Mouse (Mus musculus): ENCODE measurements around the gene Xrn1. TPM values are rescaled to one million over a fixed set of nuclear protein-coding genes. Genes with fewer than 3 reads are reported as not detected.

Gene Xrn1
- polyA plus RNA-seq, 1 experiment from 2014 or later: 29.2 TPM

DNA sequence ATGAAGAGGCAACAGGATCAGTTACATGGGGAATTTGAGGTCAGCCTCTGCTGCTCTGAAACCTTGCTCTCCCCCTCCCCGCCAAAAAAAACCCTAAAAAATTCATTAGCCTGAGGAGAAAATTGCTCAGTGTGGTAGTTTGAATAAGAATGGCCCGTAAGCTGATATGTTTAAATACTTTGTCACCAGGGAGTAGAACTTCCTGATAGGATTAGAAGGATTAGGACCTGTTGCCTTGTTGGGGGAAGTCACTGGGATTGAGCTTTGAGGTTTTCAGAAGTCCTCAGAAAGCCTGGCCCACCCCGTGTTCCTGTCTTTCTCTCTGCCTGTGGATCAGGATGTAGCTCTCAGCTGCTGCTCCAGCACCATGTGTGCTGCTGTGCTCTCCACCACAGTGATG lies 73.4 kb downstream of the Xrn1 start:
- Histone ChIP-seq H3K27ac (ENCODE audit: low read depth, low read length) (no peak overlapping the region), H3K36me3 (ENCODE audit: control insufficient read depth, insufficient read depth, low read length) (peaks cover 71% of the 10 kb centered on the region), H3K9me3 (ENCODE audit: control insufficient read depth, low read length) (no peaks in the 10 kb centered on the region), H3K4me3 (ENCODE audit: low read length) (no peak overlapping the region), H3K9ac (ENCODE audit: low read depth, low read length) (no peak overlapping the region), H3K27me3 (ENCODE audit: control insufficient read depth, insufficient read depth, low read length) (no peaks in the 10 kb centered on the region), H3K4me1 (ENCODE audit: control insufficient read depth, insufficient read depth, low read length) (no peaks in the 10 kb centered on the region), H3K4me2 (replicated peaks; ENCODE audit: low read depth, low read length) (no peak overlapping the region)
- no peak for ATAC-seq (ENCODE audit: low FRiP score, low TSS enrichment)
- WGBS: 63% methylated on average over 3 of the region's 3 CpGs

DNA sequence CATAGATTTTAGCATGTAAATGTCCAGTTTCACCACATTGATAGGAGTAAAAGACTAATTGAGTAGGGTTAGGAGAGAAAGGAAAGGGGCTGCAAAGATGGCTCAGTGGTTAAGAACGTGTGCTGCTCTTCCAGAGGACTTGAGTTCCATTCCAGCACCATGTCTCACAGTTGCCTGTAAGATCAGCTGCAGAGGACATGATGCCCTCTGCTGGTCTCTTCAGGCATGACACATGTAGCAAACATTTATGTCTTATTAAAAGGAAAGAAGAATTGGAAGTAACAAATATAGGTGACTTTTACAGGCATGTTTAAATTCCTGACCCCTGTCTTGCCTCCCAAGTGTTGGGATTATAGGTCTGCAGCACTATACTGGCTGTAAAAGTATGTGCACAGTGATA lies 74.3 kb downstream of the Xrn1 start:
- H3K4me1 ChIP-seq (ENCODE audit: control insufficient read depth, insufficient read depth, low read length): no peaks in the 10 kb centered on the region
- H3K4me2 ChIP-seq (replicated peaks; ENCODE audit: low read depth, low read length): no peak overlapping the region
- H3K27ac ChIP-seq (ENCODE audit: low read depth, low read length): no peak overlapping the region
- H3K4me3 ChIP-seq (ENCODE audit: low read length): no peak overlapping the region
- 59% methylated on average over 1 of the region's 1 CpGs for WGBS
- H3K36me3 ChIP-seq (ENCODE audit: control insufficient read depth, insufficient read depth, low read length): peaks cover 71% of the 10 kb centered on the region
- no peak for ATAC-seq (ENCODE audit: low FRiP score, low TSS enrichment)
- H3K27me3 ChIP-seq (ENCODE audit: control insufficient read depth, insufficient read depth, low read length): no peaks in the 10 kb centered on the region
- H3K9me3 ChIP-seq (ENCODE audit: control insufficient read depth, low read length): no peaks in the 10 kb centered on the region
- no peak overlapping the region for H3K9ac ChIP-seq (ENCODE audit: low read depth, low read length)

DNA sequence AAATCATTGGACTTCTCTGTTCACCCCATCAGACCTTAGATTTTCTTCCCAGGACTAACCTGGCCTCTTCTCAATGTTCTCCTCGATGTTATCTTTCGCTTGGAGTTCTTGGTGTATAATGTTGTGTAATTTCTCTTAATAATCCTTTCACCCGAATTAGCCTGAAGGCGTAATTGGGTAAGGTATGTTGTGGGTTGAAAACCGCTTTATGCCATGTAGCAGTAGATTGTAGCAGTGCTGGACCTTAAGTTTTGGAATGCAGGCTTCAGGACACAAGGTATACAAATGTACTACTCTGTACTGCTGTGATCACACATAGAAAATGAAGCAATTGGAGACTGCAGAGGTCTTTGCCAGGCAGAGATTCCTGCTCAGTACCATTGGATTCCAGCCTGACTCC lies 75.3 kb downstream of the Xrn1 start:
- Histone ChIP-seq H3K4me1 (ENCODE audit: control insufficient read depth, insufficient read depth, low read length) (no peaks in the 10 kb centered on the region), H3K9ac (ENCODE audit: low read depth, low read length) (no peak overlapping the region), H3K9me3 (ENCODE audit: control insufficient read depth, low read length) (no peaks in the 10 kb centered on the region), H3K36me3 (ENCODE audit: control insufficient read depth, insufficient read depth, low read length) (peaks cover 73% of the 10 kb centered on the region), H3K4me2 (replicated peaks; ENCODE audit: low read depth, low read length) (no peak overlapping the region), H3K27ac (ENCODE audit: low read depth, low read length) (no peak overlapping the region), H3K4me3 (ENCODE audit: low read length) (no peak overlapping the region), H3K27me3 (ENCODE audit: control insufficient read depth, insufficient read depth, low read length) (no peaks in the 10 kb centered on the region)
- no peak for ATAC-seq (ENCODE audit: low FRiP score, low TSS enrichment)
- WGBS: 99% methylated on average over 5 of the region's 5 CpGs

DNA sequence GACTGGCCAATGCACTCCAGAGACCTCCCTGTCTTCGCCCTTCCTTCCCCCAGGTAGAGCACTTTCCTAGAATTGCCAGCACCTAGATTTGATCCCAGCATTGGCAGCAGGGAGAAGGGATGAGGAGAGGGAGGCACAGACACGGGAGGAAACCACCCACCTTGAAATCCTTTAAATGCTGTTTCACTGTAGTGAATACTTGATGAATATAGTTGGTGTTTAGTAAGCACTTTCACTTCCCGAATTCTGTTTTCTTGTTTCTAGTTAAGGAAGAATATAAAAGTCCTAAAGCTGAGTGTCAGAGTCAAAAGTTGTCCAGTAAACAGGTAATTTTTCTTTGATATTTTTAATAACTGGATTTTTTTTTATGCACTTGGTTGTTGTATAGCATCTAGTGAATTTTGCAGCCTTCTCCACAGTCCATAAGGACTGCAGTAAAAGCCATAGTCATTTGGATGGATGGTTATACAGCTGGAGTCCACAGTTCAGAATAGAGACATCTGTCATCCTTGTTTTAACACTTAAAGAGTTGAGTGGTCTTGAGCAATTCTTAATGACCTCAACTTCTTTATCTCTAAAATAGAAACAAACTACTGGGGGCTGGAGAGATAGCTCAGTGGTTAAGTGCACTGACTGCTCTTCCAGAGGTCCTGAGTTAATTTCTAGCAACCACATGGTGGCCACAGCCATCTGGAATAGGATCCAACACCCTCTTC lies 81.0 kb downstream of the Xrn1 start:
- WGBS: 81% methylated on average over 3 of the region's 3 CpGs
- peaks cover 51% of the 10 kb centered on the region for H3K36me3 ChIP-seq (ENCODE audit: control insufficient read depth, insufficient read depth, low read length)
- no peaks in the 10 kb centered on the region for H3K27me3 ChIP-seq (ENCODE audit: control insufficient read depth, insufficient read depth, low read length)
- no peaks in the 10 kb centered on the region for H3K9me3 ChIP-seq (ENCODE audit: control insufficient read depth, low read length)
- no peak for ATAC-seq (ENCODE audit: low FRiP score, low TSS enrichment)
- H3K27ac ChIP-seq (ENCODE audit: low read depth, low read length): no peak overlapping the region
- no peak overlapping the region for H3K9ac ChIP-seq (ENCODE audit: low read depth, low read length)
- H3K4me2 ChIP-seq (replicated peaks; ENCODE audit: low read depth, low read length): no peak overlapping the region
- H3K4me1 ChIP-seq (ENCODE audit: control insufficient read depth, insufficient read depth, low read length): no peaks in the 10 kb centered on the region
- no peak overlapping the region for H3K4me3 ChIP-seq (ENCODE audit: low read length)

DNA sequence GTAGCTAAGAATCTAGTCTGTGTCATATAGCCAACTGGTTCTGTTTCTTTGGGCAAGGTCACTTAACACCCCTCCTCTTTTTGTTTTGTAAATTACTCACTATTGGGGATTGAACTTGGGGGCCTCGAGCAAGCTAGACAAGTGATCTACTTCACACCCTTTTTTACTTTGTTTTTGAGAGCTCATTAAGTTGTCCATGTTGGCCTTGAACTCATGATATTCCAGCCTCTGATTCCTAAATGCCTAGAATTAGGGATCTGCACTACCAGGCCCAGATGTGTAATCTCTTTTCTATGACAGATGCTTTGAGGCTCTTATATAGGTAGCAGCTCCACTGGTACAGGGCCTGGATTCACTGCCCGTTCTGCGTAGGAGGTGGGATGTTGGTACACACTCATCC lies 89.7 kb downstream of the Xrn1 start:
- Histone ChIP-seq H3K9ac (ENCODE audit: low read depth, low read length) (no peak overlapping the region), H3K27ac (ENCODE audit: low read depth, low read length) (no peak overlapping the region), H3K36me3 (ENCODE audit: control insufficient read depth, insufficient read depth, low read length) (peaks cover 63% of the 10 kb centered on the region), H3K4me3 (ENCODE audit: low read length) (no peak overlapping the region), H3K9me3 (ENCODE audit: control insufficient read depth, low read length) (no peaks in the 10 kb centered on the region), H3K4me2 (replicated peaks; ENCODE audit: low read depth, low read length) (no peak overlapping the region), H3K27me3 (ENCODE audit: control insufficient read depth, insufficient read depth, low read length) (no peaks in the 10 kb centered on the region), H3K4me1 (ENCODE audit: control insufficient read depth, insufficient read depth, low read length) (no peaks in the 10 kb centered on the region)
- ATAC-seq (ENCODE audit: low FRiP score, low TSS enrichment): no peak
- WGBS: 90% methylated on average over 3 of the region's 3 CpGs

DNA sequence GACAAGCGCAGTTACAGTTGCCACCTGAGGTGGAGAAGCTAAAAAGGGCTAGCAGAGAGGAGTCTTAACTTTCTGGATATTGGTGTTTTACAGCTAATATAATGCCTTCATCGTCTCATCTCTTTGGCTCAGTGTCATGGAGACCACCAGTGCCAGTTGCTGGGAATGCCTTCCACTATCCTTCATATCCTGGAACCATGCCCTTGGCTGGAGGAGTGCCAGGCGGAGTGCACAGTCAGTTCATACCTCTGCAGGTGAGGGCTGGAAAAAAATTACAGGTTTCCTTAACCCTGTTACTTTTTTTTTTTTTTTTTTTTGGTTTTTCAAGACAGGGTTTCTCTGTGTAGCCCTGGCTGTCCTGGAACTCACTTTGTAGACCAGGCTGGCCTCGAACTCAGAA lies 96.9 kb downstream of the Xrn1 start:
- H3K9ac ChIP-seq (ENCODE audit: low read depth, low read length): no peak overlapping the region
- H3K4me3 ChIP-seq (ENCODE audit: low read length): no peak overlapping the region
- no peak overlapping the region for H3K4me2 ChIP-seq (replicated peaks; ENCODE audit: low read depth, low read length)
- ATAC-seq (ENCODE audit: low FRiP score, low TSS enrichment): no peak
- H3K9me3 ChIP-seq (ENCODE audit: control insufficient read depth, low read length): no peaks in the 10 kb centered on the region
- no peaks in the 10 kb centered on the region for H3K27me3 ChIP-seq (ENCODE audit: control insufficient read depth, insufficient read depth, low read length)
- H3K36me3 ChIP-seq (ENCODE audit: control insufficient read depth, insufficient read depth, low read length): peaks cover 73% of the 10 kb centered on the region
- H3K27ac ChIP-seq (ENCODE audit: low read depth, low read length): no peak overlapping the region
- H3K4me1 ChIP-seq (ENCODE audit: control insufficient read depth, insufficient read depth, low read length): no peaks in the 10 kb centered on the region
- WGBS: 93% methylated on average over 3 of the region's 4 CpGs

DNA sequence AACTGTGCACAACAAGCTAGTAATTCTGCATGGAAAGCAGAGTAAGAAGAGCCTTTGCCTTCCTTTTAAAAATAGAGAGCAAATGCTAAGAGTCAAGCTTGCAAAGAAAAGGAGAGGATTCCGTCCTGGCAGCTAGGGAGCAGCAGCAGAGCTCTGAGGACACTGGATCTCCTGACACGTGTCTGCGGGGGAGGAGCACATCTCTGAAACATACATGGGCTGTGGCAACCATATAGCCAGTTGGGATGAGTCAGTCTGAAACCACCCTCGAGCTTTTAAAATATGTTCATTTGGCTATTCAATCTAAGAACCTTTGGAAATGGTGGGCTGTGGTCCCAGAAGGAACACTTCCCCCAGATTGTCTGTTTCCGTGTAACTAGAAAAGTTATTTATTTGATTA lies 100.3 kb downstream of the Xrn1 start:
- Histone ChIP-seq H3K4me3 (ENCODE audit: low read length) (no peak overlapping the region), H3K9ac (ENCODE audit: low read depth, low read length) (no peak overlapping the region), H3K9me3 (ENCODE audit: control insufficient read depth, low read length) (no peaks in the 10 kb centered on the region), H3K27me3 (ENCODE audit: control insufficient read depth, insufficient read depth, low read length) (no peaks in the 10 kb centered on the region), H3K4me2 (replicated peaks; ENCODE audit: low read depth, low read length) (no peak overlapping the region), H3K27ac (ENCODE audit: low read depth, low read length) (no peak overlapping the region), H3K36me3 (ENCODE audit: control insufficient read depth, insufficient read depth, low read length) (peaks cover 62% of the 10 kb centered on the region), H3K4me1 (ENCODE audit: control insufficient read depth, insufficient read depth, low read length) (no peaks in the 10 kb centered on the region)
- 81% methylated on average over 5 of the region's 5 CpGs for WGBS
- ATAC-seq (ENCODE audit: low FRiP score, low TSS enrichment): no peak

DNA sequence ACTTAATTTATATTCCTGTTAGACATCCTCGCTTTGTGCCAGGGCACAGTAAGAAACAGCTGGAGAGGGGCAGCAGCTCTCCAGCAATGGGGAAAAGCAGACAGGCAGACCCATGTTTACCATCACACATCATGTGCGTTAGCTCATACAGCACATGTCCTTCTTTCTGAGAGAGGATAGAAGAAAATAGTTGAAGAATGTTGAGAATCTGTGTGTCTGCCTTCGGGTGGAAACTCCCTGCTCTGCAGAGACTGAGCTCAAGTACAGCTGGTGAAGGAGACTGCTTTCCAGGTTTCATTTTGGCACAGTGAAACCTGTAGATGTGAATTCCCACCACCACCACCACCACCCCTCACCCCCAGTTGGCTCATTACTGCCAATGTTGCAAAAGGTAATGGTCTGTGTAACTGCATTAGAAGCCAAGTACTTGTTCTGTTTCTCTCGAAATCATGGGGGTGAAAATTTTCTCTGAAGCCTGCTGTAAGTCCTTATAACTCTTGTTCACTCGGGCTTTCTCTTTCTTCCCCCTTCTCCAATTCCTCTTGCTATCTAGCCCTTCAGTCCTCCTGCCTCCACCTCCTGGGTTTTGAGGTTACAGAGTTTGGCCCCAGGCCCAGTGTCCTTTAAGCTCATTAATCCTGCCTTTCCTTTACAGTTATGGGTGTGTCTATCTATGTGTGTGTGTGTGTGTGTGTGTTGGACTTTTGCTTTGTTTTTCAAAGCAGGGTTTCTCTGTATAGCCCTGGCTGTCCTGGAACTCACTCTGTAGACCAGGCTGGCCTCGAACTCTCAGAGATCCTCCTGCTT lies 102.1 kb downstream of the Xrn1 start:
- Histone ChIP-seq H3K4me1 (ENCODE audit: control insufficient read depth, insufficient read depth, low read length) (no peaks in the 10 kb centered on the region), H3K27me3 (ENCODE audit: control insufficient read depth, insufficient read depth, low read length) (no peaks in the 10 kb centered on the region), H3K9ac (ENCODE audit: low read depth, low read length) (no peak overlapping the region), H3K4me3 (ENCODE audit: low read length) (no peak overlapping the region), H3K36me3 (ENCODE audit: control insufficient read depth, insufficient read depth, low read length) (peaks cover 45% of the 10 kb centered on the region; the same call in 1 of the 2 replicates), H3K4me2 (replicated peaks; ENCODE audit: low read depth, low read length) (no peak overlapping the region), H3K9me3 (ENCODE audit: control insufficient read depth, low read length) (no peaks in the 10 kb centered on the region), H3K27ac (ENCODE audit: low read depth, low read length) (no peak overlapping the region)
- WGBS: 80% methylated on average over 6 of the region's 6 CpGs
- ATAC-seq (ENCODE audit: low FRiP score, low TSS enrichment): no peak

DNA sequence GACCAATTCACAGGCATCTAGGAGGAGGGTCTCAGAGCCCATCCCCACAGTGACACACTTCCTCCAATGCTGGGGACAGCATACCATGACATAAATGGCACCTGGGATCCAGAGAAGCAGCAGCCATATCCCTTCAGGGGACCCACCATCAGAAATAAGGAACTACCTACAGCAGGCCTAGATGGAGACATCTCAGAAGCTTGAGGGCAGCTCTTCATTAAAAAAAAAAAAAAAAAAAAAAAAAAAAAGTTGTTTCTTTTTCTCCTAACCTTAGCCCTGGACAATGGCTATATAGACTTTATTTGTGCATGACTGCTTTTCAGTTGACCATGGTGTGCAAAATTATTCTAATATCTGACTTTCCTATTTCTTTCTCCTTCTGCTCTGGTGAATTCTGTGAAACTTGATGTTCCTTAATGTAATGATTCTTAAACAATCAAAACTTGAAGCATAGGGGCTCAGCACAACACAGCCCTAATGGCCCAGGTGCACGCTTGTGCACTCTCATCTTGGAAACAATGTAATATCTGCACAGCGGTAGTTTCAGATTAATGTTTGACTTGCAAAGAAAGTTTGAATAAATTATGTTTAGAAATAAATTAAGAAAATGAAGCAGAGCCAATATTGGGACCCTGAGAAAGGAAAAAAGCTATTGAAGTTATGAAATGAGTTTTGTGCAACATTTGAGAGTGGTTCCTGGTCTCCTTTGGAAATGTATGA lies 108.7 kb downstream of the Xrn1 start:
- peaks cover 2% of the 10 kb centered on the region; the same call in 1 of the 2 replicates for H3K36me3 ChIP-seq (ENCODE audit: control insufficient read depth, insufficient read depth, low read length)
- WGBS: 66% methylated on average over 2 of the region's 2 CpGs
- H3K27ac ChIP-seq (ENCODE audit: low read depth, low read length): no peak overlapping the region
- H3K4me3 ChIP-seq (ENCODE audit: low read length): no peak overlapping the region
- no peak overlapping the region for H3K9ac ChIP-seq (ENCODE audit: low read depth, low read length)
- H3K4me1 ChIP-seq (ENCODE audit: control insufficient read depth, insufficient read depth, low read length): no peaks in the 10 kb centered on the region
- H3K4me2 ChIP-seq (replicated peaks; ENCODE audit: low read depth, low read length): no peak overlapping the region
- no peak for ATAC-seq (ENCODE audit: low FRiP score, low TSS enrichment)
- H3K27me3 ChIP-seq (ENCODE audit: control insufficient read depth, insufficient read depth, low read length): no peaks in the 10 kb centered on the region
- no peaks in the 10 kb centered on the region for H3K9me3 ChIP-seq (ENCODE audit: control insufficient read depth, low read length)

Data from kidney, embryonic 14.5 days (tissue).